Comparison of ENCODE assay signal across 1 mouse cellular context in genomic region chr4:107716754-107717299, GRCm38 (mm10).
TF ChIP-seq lines count a peak whose summit lies in the region.

No protein-coding gene starts in this region.

TF ChIP-seq in CH12.LX, 34 proteins besides CTCF, POLR2A, EP300 and RAD21 (continued from another document):
- TF ChIP-seq HCFC1 (IDR thresholded peaks at IDR 0.05; ENCODE audit: low read depth, low read length) = no peak
